Mouse (Mus musculus): ENCODE results near the gene Fbxl18.
A peak's percentile ranks its signal among the peaks of the same experiment; 100 is the strongest.

DNA sequence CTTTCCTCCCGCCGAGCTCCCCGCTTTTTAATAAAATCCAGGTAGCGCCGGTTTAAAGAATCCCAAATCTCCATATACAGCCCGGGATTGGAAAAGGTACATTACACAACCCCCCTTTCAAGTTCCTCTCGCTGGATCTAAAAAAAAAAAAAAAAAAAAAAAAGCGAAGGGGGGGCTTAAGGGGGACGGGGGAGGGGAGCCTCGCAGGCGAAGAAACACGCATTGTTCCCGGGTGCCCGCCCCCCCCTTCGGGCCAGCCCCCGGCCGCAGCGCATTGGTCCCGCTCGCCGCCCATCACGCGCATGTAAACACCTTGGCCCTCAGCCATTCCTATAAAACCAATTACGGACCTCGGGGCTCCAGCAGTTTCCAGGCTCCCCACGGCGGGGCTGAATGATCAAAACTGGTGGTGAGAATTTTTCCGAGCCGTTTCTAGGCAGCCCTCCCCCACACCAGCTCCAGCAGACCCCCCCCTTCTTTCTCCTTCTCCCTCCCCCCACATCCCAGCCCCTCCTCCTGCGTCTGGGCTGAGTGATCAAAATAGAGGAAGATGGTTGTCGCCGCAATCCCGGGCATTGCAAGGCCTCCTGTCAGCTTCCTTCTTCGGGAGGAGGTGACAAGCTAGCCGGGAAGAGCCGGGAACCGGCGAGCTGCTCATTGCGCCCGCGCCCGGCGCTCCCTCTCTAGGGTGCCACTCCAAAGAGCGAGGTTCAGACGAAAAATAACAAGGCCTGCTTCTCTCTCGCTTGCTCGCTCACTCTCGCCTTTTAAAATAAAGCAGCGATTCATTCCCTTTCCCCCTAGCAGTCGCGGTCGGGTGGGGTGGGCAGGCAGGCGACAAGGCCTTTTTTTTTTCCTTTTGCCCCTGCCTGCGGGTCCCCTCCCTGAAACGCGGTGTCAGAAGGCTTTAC, 77.4 kb downstream of the Fbxl18 start, which contains the start of gene Tnrc18:
- TF ChIP-seq CTCF (IDR thresholded peaks at IDR 0.05; ENCODE audit: control insufficient read depth, insufficient read depth, low read length) (no peak), POLR2A (IDR thresholded peaks at IDR 0.05; ENCODE audit: borderline replicate concordance, control insufficient read depth, low read depth, low read length) (peak; percentile 47; the same call in 1 of the 2 replicates)
